Mouse (Mus musculus): Measurements from ENCODE around the gene Dars2.

GRCm38 (mm10) chr1:161016378-161016777 lies 54.1 kb downstream of the Dars2 start:
- TF ChIP-seq CTCF (IDR thresholded peaks at IDR 0.05; ENCODE audit: control insufficient read depth, insufficient read depth, insufficient replicate concordance, low read depth, low read length) (no peak), POLR2A (IDR thresholded peaks at IDR 0.05; ENCODE audit: control insufficient read depth, low read depth, low read length) (no peak)

All from testis, adult 2 months (tissue).